7 mouse cellular contexts compared by ENCODE assay signal in genomic region chr5:88553271-88554085, GRCm38 (mm10). TPM values are rescaled to one million over a fixed set of nuclear protein-coding genes. Genes with fewer than 3 reads are reported as not detected.
DNase-seq lines count a peak whose midpoint lies in the region; ATAC-seq and TF ChIP-seq lines count a peak whose summit lies in the region.

No protein-coding gene starts in this region.

- H3K4me1 ChIP-seq in lung, postnatal 0 days (ENCODE audit: insufficient read depth, low read depth, low read length), result peaks cover 9% of the 10 kb centered on the region
- H3K4me1 ChIP-seq in hindbrain, embryonic 15.5 days (replicated peaks), result peaks cover 25% of the 10 kb centered on the region
- H3K4me1 ChIP-seq in midbrain, embryonic 15.5 days, result peaks cover 25% of the 10 kb centered on the region

- ATAC-seq in lung, postnatal 0 days, result peak; percentile 43
- ATAC-seq in hindbrain, embryonic 15.5 days (ENCODE audit: low FRiP score, low read depth), result peak; percentile 78
- peak; percentile 81 for ATAC-seq in midbrain, embryonic 15.5 days (replicated peaks)

- intact Hi-C loops in gastrocnemius, postnatal 14 days (cut with DNase I; ENCODE audit: low total_unique reads), result no loop called here

- peak overlapping the region; percentile 90 for H3K27ac ChIP-seq in lung, postnatal 0 days (ENCODE audit: low read length)
- H3K27ac ChIP-seq in hindbrain, embryonic 15.5 days (replicated peaks), result peak overlapping the region; percentile 88
- peak overlapping the region; percentile 87 for H3K27ac ChIP-seq in midbrain, embryonic 15.5 days

- TF ChIP-seq CTCF in lung, postnatal 0 days (IDR thresholded peaks at IDR 0.05), result no peak

- peak overlapping the region; percentile 45 for H3K9ac ChIP-seq in lung, postnatal 0 days (replicated peaks; ENCODE audit: low read depth)
- H3K9ac ChIP-seq in hindbrain, embryonic 15.5 days, result peak overlapping the region; percentile 72
- H3K9ac ChIP-seq in midbrain, embryonic 15.5 days, result peak overlapping the region; percentile 54

- no peak for TF ChIP-seq EP300 in lung, postnatal 0 days (IDR thresholded peaks at IDR 0.05)

- peak overlapping the region; percentile 81 for H3K4me3 ChIP-seq in lung, postnatal 0 days (ENCODE audit: low read depth, low read length)
- peak overlapping the region; percentile 85 for H3K4me3 ChIP-seq in hindbrain, embryonic 15.5 days
- peak overlapping the region; percentile 94 for H3K4me3 ChIP-seq in midbrain, embryonic 15.5 days

- H3K9me3 ChIP-seq in lung, postnatal 0 days (ENCODE audit: low read length), result no peaks in the 10 kb centered on the region
- no peaks in the 10 kb centered on the region for H3K9me3 ChIP-seq in hindbrain, embryonic 15.5 days
- no peaks in the 10 kb centered on the region for H3K9me3 ChIP-seq in midbrain, embryonic 15.5 days

- no peaks in the 10 kb centered on the region for H3K36me3 ChIP-seq in lung, postnatal 0 days (ENCODE audit: insufficient read depth, low read length)
- H3K36me3 ChIP-seq in hindbrain, embryonic 15.5 days, result no peaks in the 10 kb centered on the region
- H3K36me3 ChIP-seq in midbrain, embryonic 15.5 days (replicated peaks), result no peaks in the 10 kb centered on the region

- 6% methylated on average over 29 of the region's 29 CpGs for WGBS in lung, postnatal 0 days
- whole genome bisulfite sequencing in hindbrain, embryonic 15.5 days, result 8% methylated on average over 29 of the region's 29 CpGs
- WGBS in midbrain, embryonic 15.5 days, result 8% methylated on average over 29 of the region's 29 CpGs

- peak; percentile 49 for DNase-seq in lung, postnatal 0 days (ENCODE audit: low spot score)
- no peak for DNase-seq in lung, postnatal 4 days
- peak; percentile 6 for DNase-seq in embryo, embryonic 11 days
- no peak for DNase-seq in gastrocnemius, postnatal 14 days
- no peak for DNase-seq in thymus, postnatal 36 days

- H3K27me3 ChIP-seq in lung, postnatal 0 days (replicated peaks; ENCODE audit: insufficient read depth, low read length), result no peaks in the 10 kb centered on the region
- no peaks in the 10 kb centered on the region for H3K27me3 ChIP-seq in hindbrain, embryonic 15.5 days
- no peaks in the 10 kb centered on the region for H3K27me3 ChIP-seq in midbrain, embryonic 15.5 days (replicated peaks)

- H3K4me2 ChIP-seq in lung, postnatal 0 days (replicated peaks; ENCODE audit: low read depth, low read length), result peak overlapping the region; percentile 64
- peak overlapping the region; percentile 62 for H3K4me2 ChIP-seq in hindbrain, embryonic 15.5 days
- peak overlapping the region; percentile 62 for H3K4me2 ChIP-seq in midbrain, embryonic 15.5 days

RNA-seq across cellular contexts. Expression of gene Utp3, which starts 0.8 kb away (rescaled TPM):
- 36.4 and 44.0 TPM in 2 replicates for polyA plus RNA-seq in lung, postnatal 0 days (2015; fragmentation: Nextera tagmentation; extraction: Ambion mirVana)
- 43.8 and 44.6 TPM in 2 replicates for polyA plus RNA-seq in hindbrain, embryonic 15.5 days (2015; fragmentation: Nextera tagmentation; extraction: Ambion mirVana)
- 45.1 and 46.9 TPM in 2 replicates for polyA plus RNA-seq in midbrain, embryonic 15.5 days (2015; fragmentation: Nextera tagmentation; extraction: Ambion mirVana)
- total RNA-seq in gastrocnemius, postnatal 14 days (2021), result 10 to 100 TPM; 22.5 to 23.4 TPM

RNA-seq across cellular contexts. Expression of gene Rufy3, which starts 11.4 kb away (rescaled TPM):
- polyA plus RNA-seq in lung, postnatal 0 days (2015; fragmentation: Nextera tagmentation; extraction: Ambion mirVana), result 7.5 and 8.4 TPM in 2 replicates
- polyA plus RNA-seq in hindbrain, embryonic 15.5 days (2015; fragmentation: Nextera tagmentation; extraction: Ambion mirVana), result 259 and 269 TPM in 2 replicates
- polyA plus RNA-seq in midbrain, embryonic 15.5 days (2015; fragmentation: Nextera tagmentation; extraction: Ambion mirVana), result 309 and 321 TPM in 2 replicates
- total RNA-seq in gastrocnemius, postnatal 14 days (2021), result 1 to 10 TPM; 7.0 to 8.4 TPM

RNA-seq across cellular contexts. Expression of gene Jchain, which starts 25.8 kb away (rescaled TPM):
- polyA plus RNA-seq in lung, postnatal 0 days (2015; fragmentation: Nextera tagmentation; extraction: Ambion mirVana), result 0.19 TPM in 1 of 2 replicates, not detected in the other
- 0.29 and 0.30 TPM in 2 replicates for polyA plus RNA-seq in hindbrain, embryonic 15.5 days (2015; fragmentation: Nextera tagmentation; extraction: Ambion mirVana)
- 0.11 and 0.31 TPM in 2 replicates for polyA plus RNA-seq in midbrain, embryonic 15.5 days (2015; fragmentation: Nextera tagmentation; extraction: Ambion mirVana)
- under 1 TPM; 0.24 to 0.43 TPM for total RNA-seq in gastrocnemius, postnatal 14 days (2021)

Comparison
In these comparisons a context has a peak if more than half of its experiments do, and no peak if none do; other contexts are left out.
1. DNase-seq: peak in lung, postnatal 0 days (single experiment) and embryo, embryonic 11 days (single experiment); none in lung, postnatal 4 days (0 of 2), gastrocnemius, postnatal 14 days (single experiment) and thymus, postnatal 36 days (0 of 2).
2. RNA of gene Rufy3, which starts 11.4 kb away (polyA plus RNA-seq): 309 to 321 TPM in midbrain, embryonic 15.5 days and 259 to 269 TPM in hindbrain, embryonic 15.5 days; 7.5 to 8.4 TPM in lung, postnatal 0 days; every median in the first group is over 10 times any median in the second.
3. Peak in every context shown above with its lines, with median percentiles within 50 percentile points of each other: ATAC-seq, H3K27ac ChIP-seq, H3K4me2 ChIP-seq, H3K4me3 ChIP-seq and H3K9ac ChIP-seq.